Mouse (Mus musculus): ENCODE measurements around the gene Henmt1.

The Henmt1 gene

DNA sequence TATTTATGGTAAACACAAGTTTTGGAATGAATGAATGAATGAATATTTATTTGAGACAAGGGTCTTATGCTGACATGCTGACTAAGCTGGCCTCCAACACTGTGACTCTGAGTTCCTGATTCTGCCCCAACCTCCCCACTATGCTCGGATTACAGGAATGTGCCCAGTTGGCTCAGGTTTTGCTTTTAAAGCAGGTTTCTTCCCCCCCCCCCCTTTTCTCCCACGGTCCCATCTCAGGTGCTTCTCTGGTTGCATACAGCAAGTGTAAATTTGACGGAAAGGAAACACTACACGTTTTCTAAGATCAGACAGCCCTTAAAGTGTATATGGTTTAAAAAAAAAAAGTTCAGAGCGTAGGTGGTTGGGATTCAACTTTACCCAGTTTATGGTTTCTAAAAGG lies at the start of gene Henmt1:
TSS of gene Henmt1 (plus strand) at position 301 of the 400 bp plus-strand sequence.
- no peak for DNase-seq

DNA sequence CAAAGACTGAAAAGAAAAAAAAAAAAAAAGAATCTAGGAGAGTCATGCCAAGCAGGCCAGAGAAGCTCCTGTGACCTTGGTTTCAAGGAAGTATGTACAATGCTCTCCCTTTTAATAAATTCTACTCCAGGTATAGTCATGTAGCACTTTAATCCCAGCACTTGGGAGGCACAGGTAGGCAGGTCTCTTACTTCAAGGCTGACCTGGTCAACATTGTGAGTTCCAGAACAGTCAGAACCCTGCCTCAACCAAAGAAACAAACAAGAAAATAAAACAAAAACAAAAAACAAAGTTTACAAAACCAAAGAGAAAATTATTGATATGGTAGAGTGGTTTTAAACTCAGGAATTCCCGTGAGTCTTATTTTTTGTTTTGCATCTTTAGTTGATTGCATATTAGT lies 49.8 kb upstream of the Henmt1 start, which contains the start of gene Fndc7:
TSS of gene Fndc7 (minus strand) at position 101 of the 400 bp plus-strand sequence.
- no peak for DNase-seq

DNA sequence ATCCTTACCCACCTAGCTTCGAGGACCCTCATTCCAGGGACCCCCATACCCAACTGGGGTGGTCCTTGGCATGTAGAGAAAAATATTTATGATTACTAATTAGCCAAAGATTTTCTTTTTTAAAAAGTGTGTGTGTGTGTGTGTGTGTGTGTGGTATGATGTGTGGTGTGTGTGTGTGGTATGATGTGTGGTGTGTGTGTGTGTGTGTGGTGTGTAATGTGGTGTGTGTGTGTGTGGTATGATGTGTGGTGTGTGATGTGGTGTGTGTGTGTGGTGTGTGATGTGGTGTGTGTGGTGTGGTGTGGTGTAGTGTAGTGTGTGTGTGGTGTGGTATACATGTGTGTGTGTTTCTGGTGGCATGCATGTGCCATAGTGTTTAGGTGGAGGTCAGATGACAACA lies 47.6 kb upstream of the Henmt1 start:
- no peak for DNase-seq

DNA sequence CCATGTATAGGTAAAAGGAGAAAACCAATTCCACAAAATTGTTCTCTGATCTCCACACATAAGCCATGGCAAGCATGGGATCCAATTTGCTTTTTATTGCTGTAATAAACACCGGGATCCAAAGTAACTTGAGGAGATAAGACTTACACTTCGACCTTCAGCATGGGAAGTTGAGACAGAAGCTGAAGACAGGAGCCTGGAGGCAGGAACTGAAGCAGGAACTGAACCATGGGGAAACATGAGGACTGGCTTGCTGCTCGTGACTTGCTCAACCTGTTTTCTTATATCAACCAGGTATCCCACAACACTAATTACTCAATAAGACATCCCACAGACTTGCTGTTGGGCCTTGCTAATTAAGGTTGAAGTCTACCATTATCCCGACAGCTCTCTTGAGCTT lies 46.8 kb upstream of the Henmt1 start:
- DNase-seq: no peak

DNA sequence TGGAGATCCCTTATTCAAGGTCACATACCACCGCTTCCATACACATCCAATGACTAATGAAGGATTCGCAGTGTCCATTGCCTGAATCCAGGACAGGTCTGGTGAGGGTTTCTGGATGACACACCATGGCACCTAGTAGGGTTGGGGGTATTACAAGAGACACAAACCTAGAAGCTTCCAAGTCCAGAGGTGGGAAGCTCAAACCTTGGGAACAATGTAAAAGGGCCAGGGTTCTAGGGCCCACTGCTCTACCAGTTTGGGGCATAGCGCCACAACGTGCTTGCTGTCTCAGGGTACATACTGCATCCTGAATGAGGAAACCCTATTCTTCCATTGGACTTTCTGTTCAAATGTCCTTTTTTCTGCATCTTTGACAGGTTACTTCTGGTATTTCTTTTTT lies 41.0 kb upstream of the Henmt1 start:
- DNase-seq: no peak

DNA sequence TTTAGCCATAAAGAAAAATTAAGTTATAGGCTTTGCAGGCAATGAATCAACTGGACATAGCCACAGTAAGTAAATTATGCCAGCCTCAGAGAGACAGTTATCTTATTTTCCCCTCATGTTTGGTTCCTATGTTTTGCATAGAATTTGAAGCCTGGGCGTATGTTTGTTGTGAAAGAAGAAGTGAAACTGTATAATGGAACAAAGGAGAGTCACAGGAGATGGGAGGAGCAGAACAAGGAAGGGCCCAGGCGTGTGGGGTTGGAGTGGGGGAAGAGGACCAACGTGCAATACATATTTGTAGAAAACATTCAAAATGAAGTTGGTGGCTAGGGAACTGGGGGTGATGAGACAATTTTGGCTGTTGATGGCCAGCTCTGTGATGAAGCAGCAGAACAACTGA lies 39.5 kb upstream of the Henmt1 start:
- no peak for DNase-seq

DNA sequence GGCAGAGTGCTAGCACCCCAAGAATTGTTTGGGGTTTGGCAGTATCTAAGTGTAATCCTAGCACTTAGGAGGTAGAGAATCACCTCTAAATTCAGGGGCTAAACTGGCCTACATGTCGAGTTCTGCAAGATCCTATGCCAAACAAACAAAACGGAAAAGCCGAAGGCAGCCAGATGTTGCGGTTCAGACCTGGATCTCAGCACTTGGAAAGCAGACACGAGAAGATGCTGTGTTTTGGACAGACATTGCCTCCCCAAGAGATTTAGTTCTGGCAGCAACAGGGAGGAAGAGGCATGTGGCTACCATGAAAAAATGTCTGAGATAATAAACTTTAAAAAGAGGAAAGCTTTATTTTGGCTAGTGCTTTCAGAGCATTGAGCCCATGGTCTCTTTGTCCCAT lies 39.0 kb upstream of the Henmt1 start:
- DNase-seq: no peak

DNA sequence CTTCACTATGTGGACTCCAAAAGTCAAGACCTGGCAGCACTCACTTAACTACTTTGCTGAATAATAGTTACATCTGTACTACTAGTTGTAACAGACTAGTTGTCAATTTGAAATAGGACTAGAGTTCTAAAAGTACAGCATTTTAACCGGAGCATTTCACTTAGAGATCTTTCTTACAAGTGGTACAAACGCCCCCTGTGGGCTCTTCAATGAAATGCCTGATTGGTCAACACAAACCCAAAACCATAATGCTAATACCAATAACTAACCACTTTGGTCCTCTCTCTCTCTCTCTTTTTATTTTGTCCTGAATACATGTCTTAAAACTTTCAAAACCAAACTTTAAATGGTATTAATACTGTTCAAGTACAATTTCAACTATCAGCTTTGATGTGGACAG lies 37.6 kb upstream of the Henmt1 start:
- DNase-seq: no peak

DNA sequence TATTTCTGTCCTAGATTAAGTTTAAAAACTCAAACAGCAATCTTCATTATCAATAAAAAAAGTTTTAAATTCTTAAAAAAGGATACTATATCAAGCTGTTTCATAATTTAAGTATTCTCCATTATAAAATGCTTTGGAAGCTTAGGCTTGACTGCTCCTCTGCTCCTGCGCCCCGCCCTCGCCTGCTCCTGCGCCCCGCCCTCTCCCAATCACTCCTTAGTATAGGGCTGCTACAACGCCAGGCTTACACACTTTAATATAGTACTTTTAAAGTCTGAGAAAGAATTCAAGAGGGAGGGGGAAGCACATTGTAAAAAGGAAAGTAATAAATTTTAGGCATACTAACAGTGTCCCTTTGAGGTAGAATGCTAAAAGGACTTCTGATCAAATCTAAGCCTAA lies 36.7 kb upstream of the Henmt1 start:
- no peak for DNase-seq

DNA sequence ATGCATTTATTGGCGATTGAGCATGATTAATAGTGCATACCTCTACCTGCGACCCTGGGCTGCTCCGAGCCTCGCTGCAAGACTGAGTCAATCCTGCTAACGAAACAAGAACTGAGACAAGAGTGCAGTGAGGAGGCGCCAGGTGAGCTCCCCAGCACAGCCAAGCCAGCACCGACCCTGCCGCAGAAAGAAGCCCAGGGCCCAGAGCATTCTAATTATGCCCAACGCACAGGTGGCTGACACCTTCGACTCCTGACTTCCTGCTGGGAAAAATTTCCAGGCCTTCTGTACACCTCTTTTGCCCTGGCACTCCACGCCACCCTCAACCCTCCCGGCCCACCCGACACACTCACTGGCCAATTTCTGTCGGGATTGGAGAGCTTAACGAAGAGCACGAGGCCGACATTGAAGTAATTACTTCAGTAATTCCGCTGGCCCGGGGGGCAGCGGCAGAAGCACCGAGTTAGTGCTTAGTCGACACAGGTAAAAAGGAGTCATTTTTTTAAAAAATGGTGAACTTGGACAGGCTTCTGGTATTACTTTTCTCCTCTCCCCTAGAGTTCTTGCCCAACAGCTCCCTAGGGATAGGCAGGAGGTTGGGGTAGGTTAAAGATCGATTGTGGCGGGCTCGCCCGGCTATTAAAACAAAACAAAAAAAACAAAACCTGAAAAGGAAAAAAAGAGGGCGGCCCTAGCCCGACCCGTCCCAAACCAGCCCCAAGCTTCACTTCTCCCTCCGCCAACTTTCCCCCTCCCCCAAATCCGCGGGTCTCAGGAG lies 29.2 kb upstream of the Henmt1 start:
- peak; percentile 91 for DNase-seq

DNA sequence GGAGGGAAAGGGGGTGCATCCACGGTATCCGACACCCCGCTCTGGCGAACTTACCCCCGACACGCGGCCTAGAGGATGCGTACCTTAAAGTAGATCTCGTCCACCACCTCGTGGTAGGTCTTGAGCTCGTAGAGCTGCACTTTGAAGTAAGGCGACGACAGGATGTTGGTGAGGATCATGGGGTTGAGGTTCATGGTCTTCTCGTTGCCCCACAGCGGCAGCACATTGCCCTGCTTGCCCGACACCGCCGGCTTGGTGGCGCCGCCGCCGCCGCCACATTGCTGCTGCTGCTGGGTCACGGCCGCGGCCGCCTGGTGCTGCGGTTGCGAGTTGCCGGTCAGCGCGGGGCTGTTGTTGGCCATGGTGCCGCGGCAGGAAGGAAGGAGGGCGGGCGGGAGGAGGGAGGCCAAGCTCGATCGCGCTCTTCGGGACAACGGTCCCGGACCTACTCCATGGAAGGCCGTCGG lies 28.6 kb upstream of the Henmt1 start:
- peak; percentile 73 for DNase-seq

DNA sequence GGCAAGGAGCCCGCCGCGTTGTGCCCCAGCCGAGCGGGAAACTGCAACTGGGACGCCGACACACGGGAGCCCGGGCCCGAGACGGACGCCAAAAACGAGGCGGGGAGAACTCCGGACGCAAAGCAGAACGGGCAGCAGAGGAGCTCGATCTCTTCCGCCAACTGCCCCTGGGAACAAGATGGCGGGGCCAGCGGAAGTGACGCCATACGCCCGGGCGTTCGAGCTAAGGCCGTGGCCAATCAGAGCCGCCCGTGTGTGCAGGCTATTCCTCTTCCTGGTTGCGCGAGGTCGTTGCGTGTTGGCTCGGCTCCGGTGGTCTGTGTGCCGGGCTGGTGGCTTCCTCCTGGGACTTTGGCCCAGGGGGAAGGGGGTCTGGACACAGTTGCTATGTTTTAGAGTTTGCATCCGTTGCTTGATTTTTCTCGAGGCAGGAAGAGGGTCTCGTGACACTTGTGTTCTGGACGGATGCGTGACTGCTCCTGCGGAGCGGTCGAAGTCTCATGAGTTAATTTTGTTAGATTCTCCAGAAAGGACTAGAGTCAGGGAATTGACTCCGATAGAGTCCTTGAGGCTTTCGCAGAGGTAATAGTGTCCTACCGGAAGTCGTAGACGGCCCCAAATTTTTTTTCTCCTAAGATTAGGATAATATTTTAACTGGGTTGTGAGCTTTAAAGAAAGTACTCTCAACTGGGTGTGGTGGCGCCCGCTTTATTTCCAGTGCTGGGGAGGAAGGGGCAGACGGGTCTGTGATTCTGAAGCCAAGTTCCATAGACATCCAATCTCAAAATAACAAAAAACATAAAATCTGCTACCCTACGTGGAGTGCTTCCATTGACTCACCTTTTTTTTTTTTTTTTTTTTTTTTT lies 27.9 kb upstream of the Henmt1 start, which contains the start of gene Prpf38b:
TSS of gene Prpf38b (minus strand) at position 180 of the 866 bp plus-strand sequence.
- DNase-seq: peak; percentile 93

DNA sequence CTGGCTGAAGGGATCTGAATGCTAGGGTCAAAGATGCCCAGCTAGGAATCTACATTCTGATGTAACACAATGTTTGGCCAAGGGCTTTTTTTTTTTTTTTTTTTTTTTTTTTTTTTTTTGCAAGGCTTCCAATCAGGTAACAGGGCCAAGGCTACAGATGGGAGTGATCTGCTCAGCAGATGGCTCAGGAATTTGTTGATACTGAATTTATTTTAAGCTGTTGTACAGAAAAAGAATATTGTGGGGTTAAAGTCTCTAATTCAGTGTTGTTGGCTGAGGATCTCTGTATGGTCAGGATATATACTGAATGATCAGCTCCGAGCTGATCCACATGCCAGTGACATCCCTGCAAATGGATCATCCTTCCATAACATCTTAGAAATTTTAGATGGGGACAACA lies 23.7 kb upstream of the Henmt1 start:
- DNase-seq: peak; percentile 86

DNA sequence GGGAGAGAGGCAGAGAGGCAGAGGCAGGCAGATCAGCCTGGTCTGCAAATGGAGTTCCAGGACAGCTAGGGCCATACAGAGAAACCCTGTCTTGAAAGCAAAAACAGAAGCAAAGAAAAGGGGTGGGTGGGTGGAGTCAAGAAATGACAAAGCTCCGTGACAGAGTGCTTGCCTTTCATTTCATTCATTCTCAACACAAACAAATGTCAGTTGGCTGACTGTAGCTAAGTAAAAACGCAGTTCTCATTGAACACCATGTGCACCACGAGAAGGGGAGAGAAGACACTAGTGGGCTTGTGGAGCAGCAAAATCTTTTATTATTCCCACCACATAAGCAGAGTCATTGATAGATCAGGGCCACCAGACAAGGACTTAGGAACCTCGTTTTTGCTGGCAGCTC lies 22.8 kb upstream of the Henmt1 start:
- DNase-seq: peak; percentile 38

DNA sequence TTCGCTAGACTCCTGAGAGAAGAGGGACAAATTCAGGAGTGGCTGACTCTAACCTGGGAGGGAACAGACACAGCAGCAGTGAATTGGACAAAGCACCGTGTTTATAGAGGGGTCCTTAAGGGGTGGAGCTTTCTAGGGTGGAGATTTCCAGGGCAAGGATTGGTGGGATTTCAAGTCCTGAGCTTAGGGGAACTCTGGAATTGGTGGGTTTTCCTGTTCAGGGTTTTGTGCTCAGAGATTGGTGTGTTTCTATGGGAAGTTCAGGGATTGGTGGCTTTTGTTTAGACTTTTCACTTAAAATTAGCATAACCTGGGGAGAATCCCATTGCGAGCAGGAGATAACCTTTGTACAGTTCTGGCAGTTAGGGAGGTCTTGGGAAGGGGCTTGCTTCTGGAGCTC lies 21.7 kb upstream of the Henmt1 start:
- peak; percentile 11 for DNase-seq

DNA sequence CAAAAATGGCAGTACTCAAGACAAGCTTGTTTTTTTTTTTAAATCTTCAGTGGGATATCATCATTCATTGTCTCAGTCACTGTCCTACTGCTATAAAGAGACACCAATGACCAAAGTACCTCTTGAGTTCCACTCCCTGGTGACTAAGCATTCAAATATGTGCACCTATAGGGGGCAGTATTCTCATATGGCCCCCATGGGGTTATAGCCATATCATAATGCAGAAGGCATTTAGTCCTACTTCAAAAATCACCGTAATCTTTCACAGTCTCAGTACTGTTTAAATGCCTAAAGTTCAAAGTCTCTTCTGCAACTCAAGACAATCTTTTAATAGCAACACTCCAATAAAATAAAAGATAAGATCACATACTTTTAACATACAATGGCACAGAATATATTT lies 20.8 kb upstream of the Henmt1 start:
- peak; percentile 18 for DNase-seq

DNA sequence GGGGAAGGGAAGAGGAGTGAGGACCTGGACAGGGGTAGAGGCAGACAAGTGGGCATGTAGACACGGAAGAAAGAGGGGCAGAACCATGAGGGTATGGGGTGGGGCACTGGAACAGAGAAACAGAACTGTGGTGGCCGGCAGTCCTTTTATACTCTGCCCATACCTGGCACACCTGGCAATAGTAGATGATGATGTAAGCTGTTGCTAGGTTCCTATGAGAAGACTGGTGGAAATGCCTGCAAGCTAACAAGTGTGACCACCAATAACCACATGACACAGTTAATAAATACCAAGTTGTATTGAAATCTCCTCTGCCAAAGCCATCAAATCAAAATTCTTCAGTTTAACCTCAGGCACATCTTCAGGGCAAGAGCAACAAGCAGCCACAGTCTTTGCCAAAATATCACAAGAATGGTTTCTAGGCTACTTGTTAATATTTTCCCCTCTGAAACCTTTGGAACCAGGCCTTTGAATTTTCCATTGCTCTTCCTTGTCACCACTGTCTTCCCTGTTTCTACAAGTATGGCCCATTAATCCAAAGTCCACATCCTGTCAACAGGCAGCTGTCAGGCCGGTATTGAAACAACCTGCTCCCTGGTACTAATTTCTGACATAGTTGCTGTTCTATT lies 19.1 kb upstream of the Henmt1 start:
- no peak for DNase-seq

DNA sequence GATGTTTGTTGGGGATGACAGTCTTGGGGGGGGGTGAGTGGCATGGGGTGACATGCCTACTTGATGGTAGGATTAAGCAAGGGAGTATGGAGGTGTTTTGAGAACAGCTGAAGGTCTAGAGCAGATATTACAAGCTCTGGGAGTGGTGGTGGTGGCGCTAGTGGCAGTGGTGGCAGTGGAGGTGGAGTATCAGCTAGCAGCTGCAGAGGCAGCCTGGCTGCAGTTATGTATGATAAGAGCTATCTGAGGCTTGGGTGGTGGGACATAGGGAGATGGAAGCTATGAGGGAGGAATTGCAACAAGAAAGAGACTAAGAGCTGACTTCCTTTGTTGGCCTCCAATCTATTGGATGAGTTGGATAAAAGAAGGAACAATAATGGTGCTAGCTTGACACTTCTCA lies 17.9 kb upstream of the Henmt1 start:
- no peak for DNase-seq

DNA sequence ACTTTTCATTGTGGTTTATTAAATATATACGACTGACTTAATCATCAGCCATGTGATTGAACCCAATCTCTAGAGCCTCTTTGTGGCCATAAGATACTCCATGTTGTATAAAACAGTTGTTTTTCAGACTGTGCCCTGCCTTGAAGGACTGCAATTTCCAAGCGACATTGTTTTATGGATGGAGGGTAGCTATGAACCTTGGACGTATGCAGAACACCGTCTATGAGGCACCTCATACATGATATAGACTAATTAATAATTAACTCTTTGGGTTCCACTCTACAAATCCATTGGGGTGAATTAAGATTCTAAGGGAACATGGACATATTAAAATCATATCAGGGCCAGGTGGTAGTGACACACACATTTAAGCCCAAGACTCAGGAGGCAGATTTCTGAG lies 14.0 kb upstream of the Henmt1 start:
- no peak for DNase-seq

DNA sequence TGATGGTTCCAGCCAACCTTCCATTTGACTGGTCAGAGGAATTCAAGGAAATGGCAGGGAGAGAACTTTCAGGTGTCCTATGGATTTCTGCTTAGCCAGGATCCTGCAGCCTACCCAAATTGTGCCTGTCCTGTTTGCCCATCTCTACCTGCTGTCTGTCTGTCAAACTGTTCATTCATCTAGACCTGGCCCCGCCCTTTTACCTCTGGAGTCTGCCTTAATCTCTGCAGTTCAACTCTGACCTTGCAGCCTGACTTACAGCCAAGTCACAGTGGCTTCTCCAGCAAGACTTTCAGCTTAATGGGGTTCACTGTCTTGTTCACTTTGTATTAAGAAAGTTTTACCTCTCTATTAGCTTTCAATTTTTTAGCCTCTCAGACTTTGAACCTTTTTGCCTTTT lies 13.4 kb upstream of the Henmt1 start:
- DNase-seq: no peak

DNA sequence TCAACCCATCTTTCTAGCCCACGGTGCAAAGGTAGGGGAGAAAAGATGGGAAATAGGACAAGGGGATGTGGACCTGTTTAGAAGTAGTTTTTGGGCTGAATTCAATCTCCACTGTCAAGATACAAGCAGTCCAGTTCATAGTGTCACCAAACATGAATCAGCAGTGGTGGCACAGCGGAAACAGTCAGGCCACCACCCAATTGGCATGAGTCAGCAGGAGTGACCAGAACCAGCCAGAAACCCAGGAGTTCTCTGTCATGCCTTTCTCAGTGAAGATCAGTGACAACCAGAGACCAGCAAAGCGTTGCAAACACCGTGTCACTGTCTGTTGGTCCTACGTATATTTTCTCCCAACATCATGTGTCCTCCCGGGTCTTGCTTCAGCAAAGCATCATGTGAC lies 6.1 kb upstream of the Henmt1 start:
- DNase-seq: no peak

DNA sequence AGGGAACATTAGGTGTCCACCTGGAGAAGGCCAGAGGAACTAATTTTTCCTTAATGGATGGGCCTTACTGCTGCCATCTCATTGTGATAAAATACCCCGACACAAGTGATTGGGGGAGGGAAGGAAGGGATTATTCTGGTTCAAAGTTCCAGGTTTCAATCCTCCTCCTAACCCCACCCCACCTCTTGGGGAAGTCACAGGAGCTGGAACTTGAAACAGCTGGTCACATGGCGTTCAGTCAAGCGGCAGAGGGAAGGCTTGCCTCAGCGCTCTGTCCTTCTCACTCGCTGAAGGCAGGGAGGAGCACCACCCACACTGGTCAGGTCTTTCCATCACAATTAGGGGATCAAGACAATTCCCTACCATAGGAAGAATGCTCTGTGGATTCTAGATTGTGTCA lies 982 bp upstream of the Henmt1 start:
- DNase-seq: no peak

DNA sequence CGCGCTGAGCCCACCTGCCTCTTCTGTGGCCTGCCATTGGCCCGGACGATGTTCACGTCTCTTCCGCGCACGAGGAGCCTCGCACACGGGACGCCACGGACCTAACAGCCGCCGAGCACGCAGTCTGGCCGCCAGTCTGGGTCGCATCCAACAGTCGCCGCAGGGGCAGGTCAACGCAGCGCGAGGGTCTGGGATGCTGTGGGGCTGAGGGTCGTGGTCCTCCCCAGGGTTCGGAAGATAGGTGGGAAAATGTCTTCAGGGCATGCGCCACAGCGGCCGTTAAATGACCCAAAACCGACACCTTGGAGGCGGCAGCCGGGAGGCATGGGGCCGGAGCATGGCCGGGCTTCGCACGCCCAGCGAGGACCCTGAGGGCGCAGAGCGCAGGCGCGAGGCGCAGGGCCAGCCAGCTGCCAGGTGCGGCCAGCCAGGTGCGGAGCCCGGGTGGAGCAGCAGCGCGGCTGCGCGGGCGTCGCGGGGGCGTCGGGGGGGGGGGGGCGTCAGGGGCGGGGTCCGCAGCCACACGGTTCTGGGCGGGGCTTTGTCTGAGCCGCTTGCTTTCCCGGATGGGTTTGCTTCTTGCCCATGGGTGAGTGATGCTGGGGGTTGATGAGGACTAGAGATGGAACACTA lies 444 bp downstream of the Henmt1 start, which contains the start of gene Gm9857:
TSS of gene Gm9857 (minus strand) at position 445 of the 633 bp plus-strand sequence.
- DNase-seq: no peak
